ENCODE assay signal across 8 mouse cellular contexts in genomic region chr4:126556809-126557711, GRCm38 (mm10). TPM values are rescaled to one million over a fixed set of nuclear protein-coding genes. Genes with fewer than 3 reads are reported as not detected.
DNase-seq lines count a peak whose midpoint lies in the region; ATAC-seq and TF ChIP-seq lines count a peak whose summit lies in the region.

Clspn (plus strand) TSS chr4:126556935.

- H3K27me3 ChIP-seq in ES-Bruce4 (ENCODE audit: control insufficient read depth, insufficient read depth, low read length, poor library complexity, severe bottlenecking) = no peaks in the 10 kb centered on the region
- no peaks in the 10 kb centered on the region for H3K27me3 ChIP-seq in forebrain, embryonic 10.5 days (ENCODE audit: poor library complexity, severe bottlenecking)
- H3K27me3 ChIP-seq in heart, embryonic 15.5 days = no peaks in the 10 kb centered on the region
- no peaks in the 10 kb centered on the region for H3K27me3 ChIP-seq in liver, postnatal 0 days (ENCODE audit: insufficient read depth, low read length)
- no peaks in the 10 kb centered on the region for H3K27me3 ChIP-seq in neural tube, embryonic 13.5 days
- H3K27me3 ChIP-seq in testis, adult 2 months (ENCODE audit: control insufficient read depth, insufficient read depth, low read length) = no peaks in the 10 kb centered on the region

- TF ChIP-seq CTCF in ES-Bruce4 (IDR thresholded peaks at IDR 0.05; ENCODE audit: low read depth, low read length) = no peak
- no peak for TF ChIP-seq CTCF in liver, postnatal 0 days (IDR thresholded peaks at IDR 0.05; ENCODE audit: low read depth)
- TF ChIP-seq CTCF in testis, adult 2 months (IDR thresholded peaks at IDR 0.05; ENCODE audit: control insufficient read depth, insufficient read depth, insufficient replicate concordance, low read depth, low read length) = 0 out of 2 replicates have a peak, but pooled peaks have one; percentile 3

- peak within 1 kb of the TSS; percentile 52 for H3K9ac ChIP-seq in ES-Bruce4 (ENCODE audit: low read depth, poor library complexity, severe bottlenecking)
- H3K9ac ChIP-seq in heart, embryonic 15.5 days = peak within 1 kb of the TSS; percentile 52
- peak within 1 kb of the TSS; percentile 82 for H3K9ac ChIP-seq in liver, postnatal 0 days (replicated peaks)
- H3K9ac ChIP-seq in neural tube, embryonic 13.5 days = peak within 1 kb of the TSS; percentile 68

- WGBS in forebrain, embryonic 10.5 days = under 1% methylated on average over 54 of the region's 54 CpGs
- WGBS in heart, embryonic 15.5 days = under 1% methylated on average over 54 of the region's 54 CpGs
- WGBS in liver, postnatal 0 days (ENCODE audit: insufficient replicate concordance) = under 1% methylated on average over 51 of the region's 54 CpGs
- 1% methylated on average over 54 of the region's 54 CpGs for WGBS in neural tube, embryonic 13.5 days

- TF ChIP-seq POLR2A in ES-Bruce4 (IDR thresholded peaks at IDR 0.05; ENCODE audit: insufficient read depth, low read length) = peak; percentile 57
- TF ChIP-seq POLR2A in testis, adult 2 months (IDR thresholded peaks at IDR 0.05; ENCODE audit: control insufficient read depth, low read depth, low read length) = peak; percentile 52; the same call in 1 of the 2 replicates

- ATAC-seq in heart, embryonic 15.5 days (replicated peaks; ENCODE audit: insufficient number of reproducible peaks, insufficient read depth, low FRiP score, low read depth) = peak; percentile 94
- peak; percentile 98 for ATAC-seq in liver, postnatal 0 days
- peak; percentile 98 for ATAC-seq in neural tube, embryonic 13.5 days (ENCODE audit: low read depth)

- H3K4me1 ChIP-seq in ES-Bruce4 (ENCODE audit: control insufficient read depth, insufficient read depth, low read length) = no peaks in the 10 kb centered on the region
- peaks cover 18% of the 10 kb centered on the region for H3K4me1 ChIP-seq in forebrain, embryonic 10.5 days
- H3K4me1 ChIP-seq in heart, embryonic 15.5 days (replicated peaks) = peaks cover 11% of the 10 kb centered on the region
- H3K4me1 ChIP-seq in liver, postnatal 0 days (ENCODE audit: insufficient read depth) = 0 out of 2 replicates have a peak, but pooled peaks cover 8% of the 10 kb centered on the region
- H3K4me1 ChIP-seq in neural tube, embryonic 13.5 days (replicated peaks) = peaks cover 11% of the 10 kb centered on the region
- peaks cover 3% of the 10 kb centered on the region for H3K4me1 ChIP-seq in testis, adult 2 months (ENCODE audit: control insufficient read depth, insufficient read depth, low read length)

- peak within 1 kb of the TSS; percentile 72 for H3K4me2 ChIP-seq in heart, embryonic 15.5 days
- H3K4me2 ChIP-seq in liver, postnatal 0 days (ENCODE audit: low read depth, low read length) = peak within 1 kb of the TSS; percentile 93
- H3K4me2 ChIP-seq in neural tube, embryonic 13.5 days = peak within 1 kb of the TSS; percentile 76

- peak; percentile 87 for DNase-seq in c-Kit-positive CD71-negative TER-119-negative erythroid progenitor cells, embryonic 14.5 days (ENCODE audit: low read depth)
- peak; percentile 94 for DNase-seq in forebrain, embryonic 10.5 days (ENCODE audit: extremely low spot score, low spot score)
- peak; percentile 92 for DNase-seq in kidney, postnatal 14 days
- peak; percentile 94 for DNase-seq in liver, postnatal 0 days

- no peak within 1 kb of the TSS for H3K27ac ChIP-seq in ES-Bruce4 (ENCODE audit: insufficient read depth, low read length)
- peak within 1 kb of the TSS; percentile 97 for H3K27ac ChIP-seq in forebrain, embryonic 10.5 days
- H3K27ac ChIP-seq in heart, embryonic 15.5 days = peak within 1 kb of the TSS; percentile 22; the same call in 1 of the 2 replicates
- peak within 1 kb of the TSS; percentile 50 for H3K27ac ChIP-seq in liver, postnatal 0 days (ENCODE audit: low read depth)
- peak within 1 kb of the TSS; percentile 18; the same call in 1 of the 2 replicates for H3K27ac ChIP-seq in neural tube, embryonic 13.5 days (replicated peaks)
- peak within 1 kb of the TSS; percentile 65 for H3K27ac ChIP-seq in testis, adult 2 months (ENCODE audit: control insufficient read depth, insufficient read depth, low read depth, low read length)

- no peak for TF ChIP-seq EP300 in ES-Bruce4 (IDR thresholded peaks at IDR 0.05; ENCODE audit: insufficient read depth, low read depth, low read length)
- TF ChIP-seq EP300 in liver, postnatal 0 days (IDR thresholded peaks at IDR 0.05; ENCODE audit: low read depth) = no peak

- H3K4me3 ChIP-seq in ES-Bruce4 (ENCODE audit: low read depth, low read length) = peak within 1 kb of the TSS; percentile 77
- peak within 1 kb of the TSS; percentile 78 for H3K4me3 ChIP-seq in forebrain, embryonic 10.5 days
- peak within 1 kb of the TSS; percentile 61 for H3K4me3 ChIP-seq in heart, embryonic 15.5 days
- peak within 1 kb of the TSS; percentile 88 for H3K4me3 ChIP-seq in liver, postnatal 0 days (ENCODE audit: low read depth, low read length)
- H3K4me3 ChIP-seq in neural tube, embryonic 13.5 days = peak within 1 kb of the TSS; percentile 69
- peak within 1 kb of the TSS; percentile 93 for H3K4me3 ChIP-seq in testis, adult 2 months (ENCODE audit: control insufficient read depth, low read depth, low read length)

- H3K36me3 ChIP-seq in ES-Bruce4 (ENCODE audit: control insufficient read depth, insufficient read depth, low read length, poor library complexity, severe bottlenecking) = peaks cover 10% of the 10 kb centered on the region
- H3K36me3 ChIP-seq in forebrain, embryonic 10.5 days (replicated peaks) = peaks cover 37% of the 10 kb centered on the region
- peaks cover 13% of the 10 kb centered on the region for H3K36me3 ChIP-seq in heart, embryonic 15.5 days
- H3K36me3 ChIP-seq in liver, postnatal 0 days (replicated peaks; ENCODE audit: insufficient read depth, low read length) = peaks cover 13% of the 10 kb centered on the region
- peaks cover 5% of the 10 kb centered on the region; the same call in 1 of the 2 replicates for H3K36me3 ChIP-seq in neural tube, embryonic 13.5 days
- no peaks in the 10 kb centered on the region for H3K36me3 ChIP-seq in testis, adult 2 months (ENCODE audit: control insufficient read depth, insufficient read depth, low read length)

- no peaks in the 10 kb centered on the region for H3K9me3 ChIP-seq in ES-Bruce4 (replicated peaks; ENCODE audit: control insufficient read depth, insufficient read depth, low read length, poor library complexity, severe bottlenecking)
- no peaks in the 10 kb centered on the region for H3K9me3 ChIP-seq in forebrain, embryonic 10.5 days
- no peaks in the 10 kb centered on the region for H3K9me3 ChIP-seq in heart, embryonic 15.5 days (replicated peaks)
- no peaks in the 10 kb centered on the region for H3K9me3 ChIP-seq in liver, postnatal 0 days (ENCODE audit: low read length)
- H3K9me3 ChIP-seq in neural tube, embryonic 13.5 days = no peaks in the 10 kb centered on the region

RNA-seq across cellular contexts. Expression of gene Clspn, which starts in this region (rescaled TPM):
- 39.8 and 41.8 TPM in 2 replicates for polyA plus RNA-seq in ES-Bruce4 (2011; ENCODE audit: insufficient read depth, insufficient read length, low read depth, missing spikeins)
- 64.3 and 65.9 TPM in 2 replicates for polyA plus RNA-seq in forebrain, embryonic 10.5 days (2016; fragmentation: Nextera tagmentation; extraction: Ambion mirVana)
- 17.1 and 19.8 TPM in 2 replicates for polyA plus RNA-seq in heart, embryonic 15.5 days (2015; fragmentation: Nextera tagmentation; extraction: Ambion mirVana)
- 17.2 and 20.6 TPM in 2 replicates for polyA plus RNA-seq in liver, postnatal 0 days (2015; fragmentation: Nextera tagmentation; extraction: Ambion mirVana)
- polyA plus RNA-seq in neural tube, embryonic 13.5 days (2015; fragmentation: Nextera tagmentation; extraction: Ambion mirVana) = 6.5 and 8.6 TPM in 2 replicates
- polyA plus RNA-seq in testis, adult 2 months (2012; rRNA removed) = 1.6 and 2.2 TPM in 2 replicates
